Mouse (Mus musculus) ES-E14 (cell line): ENCODE results near the gene Ube2b. TPM values are rescaled to one million over a fixed set of nuclear protein-coding genes. Genes with fewer than 3 reads are reported as not detected.

Source experiments
- DNase-seq: peaks from one replicate; pipeline ENCODE4 v3.0.0-alpha.2; 2013; ENCODE audit warnings: low read depth, low spot score
- H3K27ac ChIP-seq: 2 replicates; pipeline ENCODE4 v1.5.1; 2012; ENCODE audit warnings: low read depth, mild to moderate bottlenecking, low read length, moderate library complexity, mixed read lengths; ENCODE audit not compliant: poor library complexity, insufficient read depth, severe bottlenecking
- H3K36me3 ChIP-seq: 2 replicates; pipeline ENCODE4 v1.6.1; 2012; ENCODE audit warnings: mild to moderate bottlenecking, low read length, moderate library complexity, mixed read lengths; ENCODE audit not compliant: control insufficient read depth, poor library complexity, insufficient read depth, severe bottlenecking
- H3K4me1 ChIP-seq, 2 experiments: fragments of 150-350 bp in 1 of 2; sonication (generic) in 1 of 2; 2 replicates each; pipeline ENCODE4 v1.6.1; 2012; ENCODE audit warnings: low read length in 2 of 2, mild to moderate bottlenecking in 1 of 2, mixed read lengths in 1 of 2; ENCODE audit not compliant: control insufficient read depth in 2 of 2, insufficient read depth in 2 of 2, poor library complexity in 1 of 2
- H3K4me3 ChIP-seq, 2 experiments: fragments of 150-350 bp in 1 of 2; sonication (generic) in 1 of 2; 2 replicates each; pipeline ENCODE4 v1.5.1; 2012; ENCODE audit warnings: low read length in 2 of 2, low read depth in 1 of 2, mild to moderate bottlenecking in 1 of 2, mixed read lengths in 1 of 2; ENCODE audit not compliant: insufficient read depth in 1 of 2, poor library complexity in 1 of 2, severe bottlenecking in 1 of 2
- H3K9ac ChIP-seq: 2 replicates; pipeline ENCODE4 v1.6.1; 2012; ENCODE audit warnings: low read depth, mild to moderate bottlenecking, low read length, mixed read lengths; ENCODE audit not compliant: poor library complexity, insufficient read depth, severe bottlenecking
- H3K9me3 ChIP-seq: fragments of 150-350 bp; sonication (generic); 2 replicates; pipeline ENCODE4 v1.6.1; 2012; ENCODE audit warnings: low read depth, mild to moderate bottlenecking, low read length; ENCODE audit not compliant: control insufficient read depth, insufficient read depth
- CHD2 ChIP-seq: IDR thresholded peaks from 2 replicates; pipeline ENCODE4 v1.6.1; 2014; ENCODE audit warnings: mild to moderate bottlenecking, low read depth, low read length, inconsistent platforms
- HCFC1 ChIP-seq: IDR thresholded peaks from 2 replicates; pipeline ENCODE4 v1.6.1; 2012; ENCODE audit warnings: low read length, inconsistent platforms, borderline replicate concordance; ENCODE audit not compliant: insufficient read depth
- MAFK ChIP-seq: IDR thresholded peaks from 2 replicates; pipeline ENCODE4 v1.6.1; 2014; ENCODE audit warnings: mild to moderate bottlenecking, low read depth, low read length, inconsistent platforms; ENCODE audit not compliant: insufficient read depth
- ZC3H11A ChIP-seq: IDR thresholded peaks from 2 replicates; pipeline ENCODE4 v1.6.1; 2012; ENCODE audit warnings: low read depth, mild to moderate bottlenecking, inconsistent platforms, low read length, borderline replicate concordance
- ZNF384 ChIP-seq: IDR thresholded peaks from 2 replicates; pipeline ENCODE4 v1.6.1; 2012; ENCODE audit warnings: low read depth, low read length, inconsistent platforms
- in situ Hi-C, 2 experiments: fragments of 600-800 bp; cut with MboI; formaldehyde crosslinking; loops; one replicate each; pipeline ENCODE4 v1.15.1; 2025; ENCODE audit warnings: low sequenced_read_pairs in 2 of 2, inconsistent platforms in 1 of 2; ENCODE audit not compliant: unreplicated experiment in 2 of 2
- total RNA-seq: library from RNA; depleted of rRNA; stranded (reverse); fragments of 300-350 nt; gene quantifications from 2 replicates; pipeline ENCODE4 v1.2.3, GENCODE M21; 2012

The Ube2b gene
- total RNA-seq, 1 experiment, result 58.3 TPM

GRCm38 (mm10) chr11:52002842-52003504 is 2.4 kb upstream of the Ube2b start:
- in situ Hi-C loops, result no loop called here
- Histone ChIP-seq H3K9ac (peak overlapping the region; percentile 90; the same call in 1 of the 2 replicates), H3K36me3 (no peaks in the 10 kb centered on the region), H3K4me3 (peak overlapping the region; percentile 84 to 96; a peak in 3 of 4 replicates), H3K9me3 (no peaks in the 10 kb centered on the region), H3K27ac (peak overlapping the region; percentile 91; the same call in 1 of the 2 replicates), H3K4me1 (peaks cover 4% of the 10 kb centered on the region in 2 experiments; a peak in 3 of 4 replicates)
- no peak for DNase-seq
- no peak for TF ChIP-seq HCFC1
- TF ChIP-seq ZNF384, result peak; percentile 95
- no peak for TF ChIP-seq MAFK
- TF ChIP-seq CHD2, result no peak
- no peak for TF ChIP-seq ZC3H11A

- Histone ChIP-seq H3K27ac (peak overlapping the region; percentile 63; the same call in 1 of the 2 replicates), H3K9me3 (no peaks in the 10 kb centered on the region), H3K9ac (peak overlapping the region; percentile 69; the same call in 1 of the 2 replicates), H3K36me3 (peaks cover 8% of the 10 kb centered on the region), H3K4me3 (peak overlapping the region; percentile 23 to 51), H3K4me1 (peaks cover 3 to 4% of the 10 kb centered on the region in 2 experiments; a peak in 3 of 4 replicates)
- in situ Hi-C loops, result no loop called here
- no peak for TF ChIP-seq MAFK
- TF ChIP-seq HCFC1, result no peak
- no peak for DNase-seq
Observed at GRCm38 (mm10) chr11:52001861-52002260, 1.3 kb upstream of the Ube2b start.

GRCm38 (mm10) chr11:52001341-52001740 is 779 bp upstream of the Ube2b start:
- Histone ChIP-seq H3K27ac (peak overlapping the region; percentile 63; the same call in 1 of the 2 replicates), H3K9me3 (no peaks in the 10 kb centered on the region), H3K36me3 (peaks cover 12% of the 10 kb centered on the region), H3K4me3 (peak overlapping the region; percentile 23 to 51), H3K9ac (peak overlapping the region; percentile 69; the same call in 1 of the 2 replicates), H3K4me1 (peaks cover 3 to 4% of the 10 kb centered on the region in 2 experiments; a peak in 3 of 4 replicates)
- TF ChIP-seq HCFC1, result no peak
- in situ Hi-C loops, result no loop called here
- DNase-seq, result no peak

GRCm38 (mm10) chr11:51999611-52000289 is 812 bp downstream of the Ube2b start:
- in situ Hi-C loops, result no loop called here
- DNase-seq, result peak; percentile 60
- TF ChIP-seq MAFK, result no peak
- no peak for TF ChIP-seq HCFC1
- TF ChIP-seq CHD2, result no peak
- TF ChIP-seq ZNF384, result no peak
- TF ChIP-seq ZC3H11A, result no peak
- Histone ChIP-seq H3K4me3 (peak overlapping the region; percentile 92 to 95), H3K4me1 (peaks cover 3 to 4% of the 10 kb centered on the region in 2 experiments; a peak in 3 of 4 replicates), H3K27ac (peak overlapping the region; percentile 86), H3K36me3 (peaks cover 21% of the 10 kb centered on the region), H3K9me3 (no peaks in the 10 kb centered on the region), H3K9ac (peak overlapping the region; percentile 88)
